Mouse (Mus musculus) forebrain, postnatal 0 days (tissue): Measurements from ENCODE around the gene Cxcl14. TPM values are rescaled to one million over a fixed set of nuclear protein-coding genes. Genes with fewer than 3 reads are reported as not detected.

Experiments
- ATAC-seq: fragments of 200-750 bp; cut with Nextera tagmentation; 2 replicates; pipeline ENCODE4 v1.8.0; 2017; ENCODE audit warnings: mild to moderate bottlenecking, moderate library complexity
- DNase-seq: peaks from one replicate; pipeline ENCODE4 v3.0.0-alpha.2; 2015
- H3K27ac ChIP-seq: fragments of 300-500 bp; sonication (generic); 2 replicates; pipeline ENCODE4 v1.5.1; 2014; ENCODE audit warnings: low read depth, mild to moderate bottlenecking, antibody characterized with exemption, low read length, moderate library complexity, mixed read lengths
- H3K27me3 ChIP-seq: fragments of 300-500 bp; sonication (generic); 2 replicates; pipeline ENCODE4 v1.6.1; 2014; ENCODE audit warnings: mild to moderate bottlenecking, low read length, mixed read lengths; ENCODE audit not compliant: insufficient read depth
- H3K36me3 ChIP-seq: fragments of 300-500 bp; sonication (generic); 2 replicates; pipeline ENCODE4 v1.6.1; 2014; ENCODE audit warnings: mild to moderate bottlenecking, moderate library complexity; ENCODE audit not compliant: insufficient read depth
- H3K4me1 ChIP-seq: fragments of 300-500 bp; sonication (generic); 2 replicates; pipeline ENCODE4 v1.6.1; 2014; ENCODE audit warnings: antibody characterized with exemption; ENCODE audit not compliant: insufficient read depth
- H3K4me2 ChIP-seq: fragments of 300-500 bp; sonication (generic); 2 replicates; pipeline ENCODE4 v1.6.1; 2014; ENCODE audit warnings: low read depth, mild to moderate bottlenecking, moderate library complexity
- H3K4me3 ChIP-seq: fragments of 300-500 bp; sonication (generic); 2 replicates; pipeline ENCODE4 v1.5.1; 2014; ENCODE audit warnings: low read depth, low read length, mixed read lengths
- H3K9ac ChIP-seq: fragments of 300-500 bp; sonication (generic); 2 replicates; pipeline ENCODE4 v1.6.1; 2014; ENCODE audit warnings: mild to moderate bottlenecking
- H3K9me3 ChIP-seq: fragments of 300-500 bp; sonication (generic); 2 replicates; pipeline ENCODE4 v1.6.1; 2016; ENCODE audit warnings: low read length
- CTCF ChIP-seq: sonication (generic); IDR thresholded peaks from 2 replicates; pipeline ENCODE4 v1.5.1; 2016; ENCODE audit warnings: antibody characterized with exemption, control low read depth, low read depth
- WGBS: fragments of 180-500 bp; shearing (Covaris S2); extraction: QIAGEN DNeasy Blood & Tissue Kit; methylation state at CpG from one replicate; pipeline ENCODE4 v1.1.7; 2014; 5-methylcytosine and 5-hydroxymethylcytosine counted together
- polyA plus RNA-seq: library from polyadenylated mRNA; unstranded; fragments of >200 nt; fragmentation: Nextera tagmentation; extraction: Ambion mirVana; gene quantifications from 2 replicates; pipeline ENCODE4 v1.2.1, GENCODE M21; 2015
- total RNA-seq: library from RNA; depleted of rRNA; stranded (reverse); fragments of >200 nt; gene quantifications from 2 replicates; pipeline ENCODE4 v1.2.3, GENCODE M21; 2014

Gene Cxcl14
- total and polyA plus RNA-seq, 2 experiments from 2014 or later: 21.3 to 37.2 TPM

DNA sequence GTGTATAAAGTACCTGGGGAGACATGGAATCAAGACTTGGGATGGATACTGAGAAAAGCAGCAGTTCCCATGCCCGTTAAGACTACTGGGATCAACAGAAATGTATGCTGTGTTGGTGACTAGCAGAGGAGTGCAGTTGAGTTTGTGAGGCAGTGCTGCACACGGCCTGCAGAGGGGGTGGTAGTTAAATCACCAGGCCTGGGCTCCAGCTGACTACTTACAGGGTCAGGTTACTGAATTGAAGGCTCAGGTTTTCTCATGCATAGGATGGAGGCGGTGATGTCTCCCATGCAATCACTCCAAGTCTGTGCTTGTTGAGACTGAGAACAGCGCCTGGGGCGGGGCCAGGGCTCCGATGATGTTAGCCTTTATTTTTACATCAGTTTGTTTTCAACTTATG lies 31.4 kb upstream of the Cxcl14 start:
- H3K4me3 ChIP-seq: no peak overlapping the region
- no peak overlapping the region for H3K4me2 ChIP-seq
- no peaks in the 10 kb centered on the region for H3K27me3 ChIP-seq
- 34% methylated on average over 6 of the region's 6 CpGs for WGBS
- ATAC-seq (no peak), DNase-seq (no peak)
- no peaks in the 10 kb centered on the region for H3K36me3 ChIP-seq
- H3K9ac ChIP-seq: no peak overlapping the region
- no peaks in the 10 kb centered on the region for H3K9me3 ChIP-seq
- no peak overlapping the region for H3K27ac ChIP-seq
- peak; percentile 36; the same call in 1 of the 2 replicates for TF ChIP-seq CTCF
- 0 out of 2 replicates have a peak, but pooled peaks cover 9% of the 10 kb centered on the region for H3K4me1 ChIP-seq

DNA sequence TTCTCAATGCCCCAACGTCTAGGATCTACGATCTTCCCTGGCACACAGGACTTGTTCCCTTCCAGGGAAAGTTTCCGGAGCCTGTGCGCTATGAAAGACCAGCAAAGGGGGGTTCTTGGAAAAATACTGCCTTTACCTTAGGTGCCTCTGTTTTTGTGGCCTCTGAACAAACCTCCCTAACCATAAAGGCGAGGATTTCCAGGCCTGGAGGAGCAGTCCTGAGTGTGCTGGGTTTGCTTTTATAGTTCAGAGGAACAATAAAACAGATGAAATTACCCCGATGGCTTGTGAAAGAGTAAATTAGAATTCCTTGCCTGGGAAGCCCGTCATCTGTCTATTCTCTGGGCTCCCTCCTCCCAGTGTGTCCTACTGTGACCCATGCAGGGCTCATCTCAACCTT lies 25.3 kb upstream of the Cxcl14 start:
- WGBS: 49% methylated on average over 7 of the region's 7 CpGs
- ATAC-seq (no peak), DNase-seq (no peak)
- H3K4me2 ChIP-seq: no peak overlapping the region
- no peak overlapping the region for H3K27ac ChIP-seq
- H3K9me3 ChIP-seq: no peaks in the 10 kb centered on the region
- no peak overlapping the region for H3K4me3 ChIP-seq
- H3K9ac ChIP-seq: no peak overlapping the region
- no peaks in the 10 kb centered on the region for H3K36me3 ChIP-seq
- no peak for TF ChIP-seq CTCF
- H3K4me1 ChIP-seq: no peaks in the 10 kb centered on the region
- H3K27me3 ChIP-seq: no peaks in the 10 kb centered on the region

DNA sequence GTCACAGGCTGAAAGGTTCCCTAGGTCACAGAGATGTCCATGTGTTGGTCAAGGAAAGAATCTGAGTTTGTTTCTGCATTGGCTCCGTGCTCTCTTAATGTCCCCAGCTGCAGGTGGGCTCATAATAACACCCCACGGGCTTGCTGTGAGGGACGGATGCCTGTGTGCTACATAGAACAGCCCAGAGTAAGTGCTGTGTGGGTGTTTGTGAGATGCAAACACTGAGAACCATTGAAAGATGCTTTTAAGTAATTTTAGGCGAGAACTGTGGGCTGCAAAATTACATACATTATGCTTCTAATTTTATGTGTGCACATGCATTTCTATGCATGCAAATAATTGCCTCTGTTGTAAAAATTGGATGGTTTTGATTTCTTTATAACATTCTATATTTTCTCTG lies 20.6 kb upstream of the Cxcl14 start:
- no peak overlapping the region for H3K4me2 ChIP-seq
- no peak overlapping the region for H3K9ac ChIP-seq
- ATAC-seq: no peak
- no peak overlapping the region for H3K27ac ChIP-seq
- H3K4me1 ChIP-seq: no peaks in the 10 kb centered on the region
- 49% methylated on average over 4 of the region's 4 CpGs for WGBS
- TF ChIP-seq CTCF: no peak
- no peaks in the 10 kb centered on the region for H3K27me3 ChIP-seq
- no peaks in the 10 kb centered on the region for H3K9me3 ChIP-seq
- no peak for DNase-seq
- H3K36me3 ChIP-seq: no peaks in the 10 kb centered on the region
- no peak overlapping the region for H3K4me3 ChIP-seq

- H3K4me2 ChIP-seq: no peak overlapping the region
- 0 out of 2 replicates have a peak, but pooled peaks cover 3% of the 10 kb centered on the region for H3K4me1 ChIP-seq
- peak; percentile 54 for ATAC-seq
- no peak overlapping the region for H3K27ac ChIP-seq
- H3K9me3 ChIP-seq: 0 out of 2 replicates have a peak, but pooled peaks cover 4% of the 10 kb centered on the region
- DNase-seq: no peak
- no peak overlapping the region for H3K4me3 ChIP-seq
- WGBS: 24% methylated on average over 3 of the region's 3 CpGs
- TF ChIP-seq CTCF: no peak
- no peaks in the 10 kb centered on the region for H3K27me3 ChIP-seq
- no peak overlapping the region for H3K9ac ChIP-seq
- no peaks in the 10 kb centered on the region for H3K36me3 ChIP-seq
Observed at GRCm38 (mm10) chr13:56315201-56315600, 18.9 kb upstream of the Cxcl14 start.

GRCm38 (mm10) chr13:56305058-56305457 lies 8.7 kb upstream of the Cxcl14 start:
- 57% methylated on average over 12 of the region's 12 CpGs for WGBS

DNA sequence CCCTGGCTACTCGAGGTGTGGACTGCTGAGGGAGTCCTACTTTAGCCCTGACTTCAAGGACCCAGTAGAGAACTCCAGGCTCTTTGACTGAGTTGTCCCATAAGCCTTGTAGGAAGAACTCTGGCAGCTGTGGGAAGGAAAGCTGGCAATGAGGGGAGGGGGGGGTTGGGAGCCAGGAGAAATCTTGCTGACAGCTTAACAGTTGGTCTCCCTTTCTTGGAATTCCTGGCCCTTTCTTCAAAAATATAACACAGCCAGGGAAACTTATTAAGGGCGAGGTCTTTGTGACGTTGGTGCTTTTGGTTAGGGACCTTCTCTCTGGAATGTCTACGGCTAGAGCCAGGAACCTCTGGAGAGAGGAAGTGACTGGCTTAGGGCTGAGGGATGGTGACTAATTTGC lies 8.1 kb upstream of the Cxcl14 start:
- 68% methylated on average over 4 of the region's 4 CpGs for WGBS
- no peak for TF ChIP-seq CTCF
- H3K27me3 ChIP-seq: no peaks in the 10 kb centered on the region

More at GRCm38 (mm10) chr13:56305058-56305457, 8.7 kb upstream of the Cxcl14 start:
- Histone ChIP-seq H3K4me1 (no peaks in the 10 kb centered on the region), H3K36me3 (no peaks in the 10 kb centered on the region), H3K4me2 (no peak overlapping the region), H3K4me3 (no peak overlapping the region), H3K27ac (no peak overlapping the region), H3K9ac (no peak overlapping the region), H3K27me3 (no peaks in the 10 kb centered on the region), H3K9me3 (no peaks in the 10 kb centered on the region)
- no peak for TF ChIP-seq CTCF
- DNase-seq (no peak), ATAC-seq (no peak)

DNA sequence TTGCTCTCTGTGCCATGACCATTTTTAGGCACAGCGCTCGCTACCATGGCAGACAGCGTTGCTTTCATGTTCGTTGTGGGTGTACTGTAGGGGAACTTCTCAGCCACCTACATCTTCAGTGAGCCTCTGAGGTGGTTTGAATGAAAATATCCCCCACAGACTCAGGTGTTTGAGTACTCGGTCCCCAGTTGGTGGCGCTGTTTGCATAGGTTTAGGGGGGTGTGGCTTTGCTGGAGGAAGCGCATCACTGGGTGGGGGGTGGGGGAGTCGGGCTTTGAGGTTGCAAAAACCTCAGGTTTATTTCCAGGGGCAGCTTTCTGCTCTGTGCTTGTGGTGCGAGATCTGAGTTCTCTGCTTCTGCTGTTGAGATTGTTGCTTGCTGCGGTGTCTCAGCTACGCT lies 3.0 kb upstream of the Cxcl14 start:
- ATAC-seq (no peak), DNase-seq (no peak)
- TF ChIP-seq CTCF: peak; percentile 23; the same call in 1 of the 2 replicates
- 94% methylated on average over 11 of the region's 11 CpGs for WGBS
- H3K4me1 ChIP-seq: no peaks in the 10 kb centered on the region
- H3K9me3 ChIP-seq: no peaks in the 10 kb centered on the region
- no peak overlapping the region for H3K27ac ChIP-seq
- H3K4me2 ChIP-seq: no peak overlapping the region
- H3K9ac ChIP-seq: no peak overlapping the region
- peaks cover 26% of the 10 kb centered on the region for H3K27me3 ChIP-seq
- no peak overlapping the region for H3K4me3 ChIP-seq
- H3K36me3 ChIP-seq: no peaks in the 10 kb centered on the region

More for the DNA sequence above, 8.1 kb upstream of the Cxcl14 start:
- Histone ChIP-seq H3K27ac (no peak overlapping the region), H3K4me3 (no peak overlapping the region), H3K9me3 (no peaks in the 10 kb centered on the region), H3K9ac (no peak overlapping the region), H3K4me1 (no peaks in the 10 kb centered on the region), H3K4me2 (no peak overlapping the region), H3K36me3 (no peaks in the 10 kb centered on the region)
- no peak for ATAC-seq
- DNase-seq: no peak

- peak overlapping the region; percentile 48 for H3K9ac ChIP-seq
Observed at GRCm38 (mm10) chr13:56296659-56297020, 289 bp upstream of the Cxcl14 start.

More at GRCm38 (mm10) chr13:56296659-56297020, 289 bp upstream of the Cxcl14 start:
- 10% methylated on average over 8 of the region's 8 CpGs for WGBS
- Histone ChIP-seq H3K9me3 (no peaks in the 10 kb centered on the region), H3K27ac (no peak overlapping the region), H3K4me3 (peak overlapping the region; percentile 38), H3K27me3 (peaks cover 36% of the 10 kb centered on the region), H3K4me1 (no peaks in the 10 kb centered on the region), H3K4me2 (peak overlapping the region; percentile 56), H3K36me3 (no peaks in the 10 kb centered on the region)
- no peak for DNase-seq
- no peak for TF ChIP-seq CTCF
- ATAC-seq: no peak
